Mouse (Mus musculus) forebrain, embryonic 13.5 days (tissue): ENCODE data around the gene Sytl4. TPM values are rescaled to one million over a fixed set of nuclear protein-coding genes. Genes with fewer than 3 reads are reported as not detected.
A peak's percentile ranks its signal among the peaks of the same experiment; 100 is the strongest.

Experiments
- ATAC-seq: fragments of 200-750 bp; cut with Nextera tagmentation; 2 replicates; pipeline ENCODE4 v1.8.0; 2017
- H3K27ac ChIP-seq: fragments of 300-500 bp; sonication (generic); 2 replicates; pipeline ENCODE4 v1.5.1; 2015; ENCODE audit warnings: inconsistent platforms, mild to moderate bottlenecking, moderate library complexity
- H3K27me3 ChIP-seq: fragments of 300-500 bp; sonication (generic); 2 replicates; pipeline ENCODE4 v1.6.1; 2015; ENCODE audit warnings: mild to moderate bottlenecking, inconsistent platforms
- H3K36me3 ChIP-seq: fragments of 300-500 bp; sonication (generic); 2 replicates; pipeline ENCODE4 v1.6.1; 2015; ENCODE audit warnings: mild to moderate bottlenecking, inconsistent platforms; ENCODE audit not compliant: poor library complexity, severe bottlenecking
- H3K4me1 ChIP-seq: fragments of 300-500 bp; sonication (generic); 2 replicates; pipeline ENCODE4 v1.6.1; 2015; ENCODE audit warnings: inconsistent platforms
- H3K4me2 ChIP-seq: fragments of 300-500 bp; sonication (generic); 2 replicates; pipeline ENCODE4 v1.6.1; 2015; ENCODE audit warnings: inconsistent platforms, mild to moderate bottlenecking, moderate library complexity
- H3K4me3 ChIP-seq: fragments of 300-500 bp; sonication (generic); 2 replicates; pipeline ENCODE4 v1.5.1; 2015; ENCODE audit warnings: mild to moderate bottlenecking, inconsistent platforms
- H3K9ac ChIP-seq: fragments of 300-500 bp; sonication (generic); 2 replicates; pipeline ENCODE4 v1.6.1; 2015; ENCODE audit warnings: mild to moderate bottlenecking, inconsistent platforms
- H3K9me3 ChIP-seq: fragments of 300-500 bp; sonication (generic); replicated peaks from 2 replicates; pipeline ENCODE4 v1.6.1; 2016; ENCODE audit warnings: inconsistent platforms
- WGBS: fragments of 180-500 bp; shearing (Covaris S2); methylation state at CpG from one replicate; pipeline ENCODE4 v1.1.7; 2015; 5-methylcytosine and 5-hydroxymethylcytosine counted together
- polyA plus RNA-seq: library from polyadenylated mRNA; unstranded; fragments of >200 nt; fragmentation: Nextera tagmentation; extraction: Ambion mirVana; gene quantifications from 2 replicates; pipeline ENCODE4 v1.2.1, GENCODE M21; 2015

The Sytl4 gene
- 0.76 and 0.79 TPM in 2 replicates for polyA plus RNA-seq

GRCm38 (mm10) chrX:133981231-133982002, at the start of gene Sytl4:
Sytl4 (minus strand) TSS chrX:133981812.
- Histone ChIP-seq H3K4me3 (peak within 1 kb of the TSS; percentile 36), H3K27me3 (peaks cover 17% of the 10 kb centered on the region; the same call in 1 of the 2 replicates), H3K9ac (no peak within 1 kb of the TSS), H3K27ac (no peak within 1 kb of the TSS), H3K4me2 (peak within 1 kb of the TSS; percentile 61), H3K4me1 (no peaks in the 10 kb centered on the region), H3K36me3 (no peaks in the 10 kb centered on the region), H3K9me3 (no peaks in the 10 kb centered on the region)
- ATAC-seq, result peak; percentile 63; the same call in 1 of the 2 replicates
- WGBS, result 17% methylated on average over 29 of the region's 29 CpGs

- ATAC-seq, result no peak
These were observed 39.1 kb upstream of the Sytl4 start for GRCm38 (mm10) chrX:134020664-134021063.

GRCm38 (mm10) chrX:134019005-134019404, 37.4 kb upstream of the Sytl4 start:
- ATAC-seq, result peak; percentile 92
- Histone ChIP-seq H3K4me3 (no peak overlapping the region), H3K4me1 (no peaks in the 10 kb centered on the region), H3K36me3 (no peaks in the 10 kb centered on the region), H3K9me3 (no peaks in the 10 kb centered on the region), H3K9ac (no peak overlapping the region), H3K27me3 (no peaks in the 10 kb centered on the region), H3K4me2 (no peak overlapping the region), H3K27ac (no peak overlapping the region)
- 12% methylated on average over 9 of the region's 9 CpGs for WGBS

More at GRCm38 (mm10) chrX:134020664-134021063, 39.1 kb upstream of the Sytl4 start:
- H3K4me3 ChIP-seq, result no peak overlapping the region
- no peaks in the 10 kb centered on the region for H3K27me3 ChIP-seq
- no peaks in the 10 kb centered on the region for H3K4me1 ChIP-seq
- no peak overlapping the region for H3K9ac ChIP-seq
- H3K4me2 ChIP-seq, result no peak overlapping the region
- H3K27ac ChIP-seq, result no peak overlapping the region
- H3K9me3 ChIP-seq, result no peaks in the 10 kb centered on the region
- WGBS, result 44% methylated on average over 5 of the region's 5 CpGs
- H3K36me3 ChIP-seq, result no peaks in the 10 kb centered on the region

- Histone ChIP-seq H3K36me3 (no peaks in the 10 kb centered on the region), H3K9ac (no peak overlapping the region), H3K9me3 (no peaks in the 10 kb centered on the region), H3K4me1 (no peaks in the 10 kb centered on the region), H3K4me3 (no peak overlapping the region), H3K27ac (no peak overlapping the region), H3K27me3 (peaks cover 3% of the 10 kb centered on the region; the same call in 1 of the 2 replicates), H3K4me2 (no peak overlapping the region)
- ATAC-seq, result no peak
- WGBS, result 53% methylated on average over 3 of the region's 3 CpGs
These were observed 14.3 kb upstream of the Sytl4 start for GRCm38 (mm10) chrX:133995866-133996265.

GRCm38 (mm10) chrX:133964615-133965014, 17.0 kb downstream of the Sytl4 start:
- Histone ChIP-seq H3K27me3 (peaks cover 2% of the 10 kb centered on the region; the same call in 1 of the 2 replicates), H3K9ac (no peak overlapping the region), H3K9me3 (no peaks in the 10 kb centered on the region), H3K4me2 (no peak overlapping the region), H3K36me3 (no peaks in the 10 kb centered on the region), H3K4me3 (no peak overlapping the region), H3K27ac (no peak overlapping the region), H3K4me1 (no peaks in the 10 kb centered on the region)
- ATAC-seq, result no peak
- WGBS, result 78% methylated on average over 2 of the region's 2 CpGs

GRCm38 (mm10) chrX:133960617-133961016, 21.0 kb downstream of the Sytl4 start:
- Histone ChIP-seq H3K36me3 (no peaks in the 10 kb centered on the region), H3K4me1 (no peaks in the 10 kb centered on the region), H3K4me3 (no peak overlapping the region), H3K4me2 (no peak overlapping the region), H3K9me3 (no peaks in the 10 kb centered on the region), H3K27me3 (peaks cover 2% of the 10 kb centered on the region; the same call in 1 of the 2 replicates), H3K9ac (no peak overlapping the region), H3K27ac (no peak overlapping the region)
- ATAC-seq, result no peak
- WGBS, result 61% methylated on average over 2 of the region's 2 CpGs

- Histone ChIP-seq H3K9me3 (no peaks in the 10 kb centered on the region), H3K4me2 (no peak overlapping the region), H3K27me3 (0 out of 2 replicates have a peak, but pooled peaks cover 6% of the 10 kb centered on the region), H3K27ac (no peak overlapping the region), H3K4me1 (no peaks in the 10 kb centered on the region), H3K36me3 (no peaks in the 10 kb centered on the region), H3K4me3 (no peak overlapping the region), H3K9ac (no peak overlapping the region)
- 52% methylated on average over 7 of the region's 7 CpGs for WGBS
- ATAC-seq, result peak; percentile 41; the same call in 1 of the 2 replicates
These were observed 27.0 kb downstream of the Sytl4 start for GRCm38 (mm10) chrX:133954661-133955060.

GRCm38 (mm10) chrX:133947427-133947826, 34.2 kb downstream of the Sytl4 start:
- 40% methylated on average over 3 of the region's 3 CpGs for WGBS
- no peak overlapping the region for H3K27ac ChIP-seq
- no peaks in the 10 kb centered on the region for H3K36me3 ChIP-seq
- 0 out of 2 replicates have a peak, but pooled peaks cover 6% of the 10 kb centered on the region for H3K27me3 ChIP-seq
- H3K9me3 ChIP-seq, result no peaks in the 10 kb centered on the region
- H3K4me1 ChIP-seq, result no peaks in the 10 kb centered on the region
- H3K4me3 ChIP-seq, result no peak overlapping the region
- no peak overlapping the region for H3K4me2 ChIP-seq
- H3K9ac ChIP-seq, result no peak overlapping the region
- ATAC-seq, result peak; percentile 83; the same call in 1 of the 2 replicates

- Histone ChIP-seq H3K4me1 (no peaks in the 10 kb centered on the region), H3K27ac (no peak overlapping the region), H3K4me2 (no peak overlapping the region), H3K9me3 (no peaks in the 10 kb centered on the region), H3K36me3 (no peaks in the 10 kb centered on the region), H3K27me3 (no peaks in the 10 kb centered on the region), H3K9ac (no peak overlapping the region), H3K4me3 (no peak overlapping the region)
- no peak for ATAC-seq
- 29% methylated on average over 1 of the region's 1 CpGs for WGBS
These were observed 42.1 kb downstream of the Sytl4 start for GRCm38 (mm10) chrX:133939561-133939960.

- Histone ChIP-seq H3K4me2 (no peak overlapping the region), H3K4me1 (no peaks in the 10 kb centered on the region), H3K27me3 (no peaks in the 10 kb centered on the region), H3K9ac (no peak overlapping the region), H3K36me3 (no peaks in the 10 kb centered on the region), H3K27ac (no peak overlapping the region), H3K9me3 (no peaks in the 10 kb centered on the region), H3K4me3 (no peak overlapping the region)
- WGBS, result 88% methylated on average over 4 of the region's 4 CpGs
- ATAC-seq, result no peak
These were observed 44.9 kb downstream of the Sytl4 start for GRCm38 (mm10) chrX:133936605-133937225.

- Histone ChIP-seq H3K27ac (no peak overlapping the region), H3K4me3 (no peak overlapping the region), H3K27me3 (no peaks in the 10 kb centered on the region), H3K4me2 (no peak overlapping the region), H3K9ac (no peak overlapping the region), H3K36me3 (no peaks in the 10 kb centered on the region), H3K4me1 (no peaks in the 10 kb centered on the region), H3K9me3 (no peaks in the 10 kb centered on the region)
- WGBS, result 61% methylated on average over 12 of the region's 12 CpGs
- peak; percentile 33; the same call in 1 of the 2 replicates for ATAC-seq
These were observed 50.2 kb downstream of the Sytl4 start for GRCm38 (mm10) chrX:133931302-133932013.

GRCm38 (mm10) chrX:133926760-133927159, 54.9 kb downstream of the Sytl4 start:
- Histone ChIP-seq H3K4me3 (no peak overlapping the region), H3K9ac (no peak overlapping the region), H3K27me3 (no peaks in the 10 kb centered on the region), H3K36me3 (no peaks in the 10 kb centered on the region), H3K27ac (no peak overlapping the region), H3K4me2 (no peak overlapping the region), H3K4me1 (no peaks in the 10 kb centered on the region), H3K9me3 (no peaks in the 10 kb centered on the region)
- ATAC-seq, result no peak
- 79% methylated on average over 5 of the region's 5 CpGs for WGBS
